Mouse (Mus musculus): ENCODE results near the gene Nme7.

Gene Nme7

DNA sequence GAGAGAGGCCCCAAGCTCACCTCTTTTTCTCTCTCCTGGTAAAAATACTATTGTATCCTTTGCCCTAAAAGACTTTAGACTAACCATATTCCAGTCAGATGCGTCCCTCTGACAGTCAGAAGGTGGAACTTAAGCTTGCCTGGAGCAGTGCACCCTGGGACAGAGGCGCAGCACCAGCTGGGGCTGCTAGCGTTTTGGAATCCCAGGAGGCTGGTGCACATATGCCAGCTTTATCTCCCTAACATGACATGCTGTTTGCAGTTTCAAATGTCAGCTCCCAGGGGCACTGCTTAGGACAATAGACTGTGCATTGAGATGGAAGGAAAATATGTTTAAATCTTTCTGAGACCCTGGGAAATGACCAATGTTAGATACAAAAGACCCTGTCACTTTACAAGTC, 88.3 kb downstream of the Nme7 start:
- DNase-seq, result no peak

DNA sequence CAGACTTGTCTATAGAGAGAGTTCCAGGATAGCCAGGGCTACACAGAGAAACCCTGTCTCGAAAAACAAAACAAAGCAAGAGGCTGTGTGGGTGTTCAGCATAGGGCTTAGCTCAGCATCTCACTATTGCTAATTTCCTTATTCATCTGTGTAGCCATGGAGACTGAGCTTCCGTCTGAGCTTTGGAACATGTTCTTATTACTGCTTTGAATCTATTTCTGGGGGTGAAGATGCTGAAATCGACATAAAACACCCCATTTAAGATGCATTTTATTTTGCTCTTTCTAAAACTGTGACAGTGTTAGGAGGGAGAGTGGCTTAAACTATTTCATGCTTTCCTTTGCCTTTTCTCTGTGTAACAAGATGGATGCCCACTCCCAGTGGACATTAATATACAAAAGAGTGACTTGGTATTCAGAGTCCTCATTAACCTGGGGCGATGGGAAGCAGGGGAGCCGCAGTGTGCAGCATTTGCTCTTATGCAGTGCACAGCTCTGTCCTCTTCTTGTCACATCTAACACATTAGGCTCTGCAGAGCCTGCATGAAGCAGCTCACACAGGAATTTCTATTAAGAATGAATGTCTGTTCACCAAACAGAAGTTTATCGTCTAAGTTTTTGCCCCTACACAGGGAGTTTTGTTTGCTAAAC, 91.3 kb downstream of the Nme7 start:
- no peak for DNase-seq

GRCm38 (mm10) chr1:164397672-164398071, 93.8 kb downstream of the Nme7 start:
- DNase-seq, result no peak

GRCm38 (mm10) chr1:164399578-164399977, 95.7 kb downstream of the Nme7 start:
- no peak for DNase-seq

DNA sequence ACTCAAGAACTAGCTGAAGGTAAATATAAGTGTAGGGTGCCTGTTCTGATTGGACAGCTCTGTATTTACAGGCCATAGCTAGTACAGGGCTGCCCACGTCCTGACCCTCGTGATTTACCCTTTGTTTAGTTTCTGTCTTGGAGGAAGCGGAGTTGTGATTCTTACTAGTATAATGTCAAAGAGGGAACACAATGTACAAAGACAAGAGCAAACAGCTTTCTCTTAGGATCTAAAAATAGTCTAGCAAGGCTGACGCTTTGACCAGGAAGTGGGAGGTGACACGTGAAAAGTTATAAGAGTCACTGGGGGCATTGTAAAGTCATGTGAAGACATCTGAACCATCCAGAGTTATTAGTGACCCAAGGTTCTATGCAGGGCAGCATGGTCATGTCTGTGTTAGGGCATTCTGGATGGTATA, 101.5 kb downstream of the Nme7 start:
- no peak for DNase-seq

DNA sequence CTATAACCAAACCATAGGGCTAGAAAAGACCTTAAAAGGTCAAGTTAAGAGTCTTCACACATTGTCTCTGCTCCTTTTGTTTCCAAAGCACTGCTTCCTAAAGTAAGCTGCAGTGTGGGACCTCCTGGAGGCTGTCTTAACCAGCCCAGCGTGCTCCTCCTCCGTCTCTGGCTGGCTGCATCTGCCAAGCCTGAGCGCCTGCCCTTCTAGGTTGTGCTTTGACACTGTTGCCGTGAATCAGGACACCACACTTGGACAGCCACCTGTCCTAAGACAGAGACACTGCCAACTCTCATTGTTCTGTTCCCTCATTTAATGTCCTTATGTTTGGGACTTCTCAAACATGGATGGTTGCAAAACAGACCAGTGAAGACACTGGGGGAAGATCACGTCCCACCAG, 102.6 kb downstream of the Nme7 start:
- DNase-seq, result no peak

DNA sequence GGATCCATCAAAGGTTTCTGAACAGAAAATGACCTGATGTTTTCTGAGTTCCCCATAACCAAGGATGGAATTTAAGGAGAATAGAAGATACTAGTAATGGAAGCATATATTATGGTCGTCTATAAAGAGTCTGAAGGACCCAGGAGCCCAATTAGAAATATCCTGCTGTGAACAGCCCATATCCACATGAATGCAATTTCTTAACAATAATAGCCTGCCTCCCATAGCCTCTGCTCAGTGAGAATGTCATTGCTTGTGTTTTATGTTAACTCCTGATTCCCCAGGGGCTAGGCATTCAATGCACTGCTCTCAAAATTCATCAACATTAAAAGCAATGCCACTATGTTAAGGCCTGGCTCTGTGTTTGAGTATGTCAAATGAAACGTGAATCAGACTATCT, 104.7 kb downstream of the Nme7 start:
- no peak for DNase-seq

GRCm38 (mm10) chr1:164411306-164411705, 107.4 kb downstream of the Nme7 start:
- DNase-seq, result no peak

DNA sequence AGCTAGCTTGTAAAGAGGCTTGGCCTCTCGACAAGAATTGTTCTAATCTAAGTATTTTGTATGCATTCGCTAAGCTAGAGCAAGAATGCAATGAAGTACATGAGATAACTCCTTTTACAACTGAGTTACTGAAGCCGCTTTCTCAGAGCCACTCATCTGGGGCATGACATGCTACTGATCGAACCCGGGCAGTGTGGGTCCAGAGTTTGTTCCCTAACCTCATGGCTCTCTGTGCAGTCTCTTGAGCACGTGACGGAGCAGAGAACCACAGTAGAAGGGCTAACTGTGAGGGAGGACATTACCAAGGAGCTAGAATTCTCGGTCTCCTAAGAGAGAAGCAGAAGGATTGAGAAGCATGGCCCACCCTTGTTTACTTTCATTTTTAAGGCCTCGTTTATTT, 109.0 kb downstream of the Nme7 start:
- no peak for DNase-seq

DNA sequence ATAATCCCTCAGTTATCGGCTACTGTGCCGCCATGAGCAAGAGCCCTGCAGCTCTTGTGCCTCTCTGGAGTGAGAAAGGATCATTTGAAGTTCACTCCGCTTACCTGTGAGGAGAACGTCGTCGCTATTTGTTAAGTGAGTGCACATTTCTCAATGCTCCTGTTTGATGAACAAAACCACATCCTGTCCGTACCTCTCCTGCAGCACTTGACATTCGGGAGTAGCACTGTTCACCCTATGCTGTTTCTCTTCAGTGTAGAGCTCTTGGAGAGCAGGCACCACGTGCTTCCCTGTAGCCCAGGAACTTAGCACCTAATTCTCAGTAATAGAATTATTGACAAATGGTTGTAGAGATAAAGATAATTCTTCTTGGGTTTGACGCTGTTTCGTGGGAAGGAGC, 109.7 kb downstream of the Nme7 start:
- no peak for DNase-seq

DNA sequence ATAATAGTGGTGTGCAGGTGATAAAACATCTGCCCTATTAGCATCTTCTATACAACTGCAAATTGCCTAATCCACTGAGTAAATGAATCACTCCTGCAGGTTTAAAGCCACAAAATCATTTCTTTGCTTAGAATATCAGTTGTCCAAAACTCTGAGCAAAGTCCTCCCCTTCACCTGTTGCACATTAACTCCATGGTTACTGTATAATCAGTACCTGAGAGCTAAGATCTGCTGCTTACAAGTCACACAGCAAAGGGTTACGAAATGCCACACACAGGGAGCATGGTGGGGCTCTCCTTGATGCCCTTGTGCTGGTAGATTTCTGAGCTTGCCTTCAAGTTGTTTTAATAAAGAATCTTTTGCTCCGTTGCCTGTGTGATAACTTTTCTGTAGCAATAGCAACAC, 111.4 kb downstream of the Nme7 start:
- no peak for DNase-seq

GRCm38 (mm10) chr1:164416692-164417394, 112.9 kb downstream of the Nme7 start:
- no peak for DNase-seq

- DNase-seq, result no peak
Observed at GRCm38 (mm10) chr1:164417604-164418003, 113.7 kb downstream of the Nme7 start.

- no peak for DNase-seq
Observed at GRCm38 (mm10) chr1:164418320-164418719, 114.4 kb downstream of the Nme7 start.

GRCm38 (mm10) chr1:164419401-164419800, 115.5 kb downstream of the Nme7 start:
- no peak for DNase-seq

DNA sequence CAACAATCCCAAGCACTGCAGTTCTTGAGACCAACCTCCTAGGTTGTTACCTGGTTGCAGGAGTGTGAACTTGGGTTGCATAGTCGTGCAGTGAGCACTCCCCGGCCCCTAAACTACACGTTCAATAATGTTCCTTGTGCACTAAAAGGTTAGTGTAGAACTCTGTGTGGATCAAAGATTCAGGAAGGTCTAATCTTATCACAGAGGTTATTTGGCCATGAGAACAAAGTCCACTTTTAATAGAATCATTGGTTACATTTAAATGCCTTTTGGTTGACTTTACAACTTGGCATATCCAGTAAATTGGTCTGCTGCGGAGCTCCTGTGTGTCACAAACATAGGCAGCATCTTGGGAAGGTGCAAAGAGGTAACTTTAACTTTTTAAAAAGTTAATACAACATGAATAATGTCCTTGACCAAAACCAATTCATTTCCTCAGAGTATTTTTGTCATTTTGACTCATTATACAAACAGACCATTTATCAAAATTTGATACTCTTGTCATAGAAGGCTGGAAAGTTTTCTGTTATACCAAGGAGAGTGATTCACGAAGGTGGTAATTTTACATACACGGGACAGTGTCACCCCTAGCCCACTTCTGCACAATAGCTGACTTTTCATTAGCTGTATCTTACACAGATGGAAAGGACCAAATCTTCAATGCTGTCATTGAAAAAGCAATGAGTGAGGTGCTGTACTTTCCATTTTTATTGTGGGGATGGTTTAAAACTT, 116.9 kb downstream of the Nme7 start:
- DNase-seq, result no peak

GRCm38 (mm10) chr1:164426227-164426626, 122.3 kb downstream of the Nme7 start:
- DNase-seq, result no peak

GRCm38 (mm10) chr1:164427777-164428176, 123.9 kb downstream of the Nme7 start:
- no peak for DNase-seq

GRCm38 (mm10) chr1:164428644-164429043, 124.7 kb downstream of the Nme7 start:
- no peak for DNase-seq

DNA sequence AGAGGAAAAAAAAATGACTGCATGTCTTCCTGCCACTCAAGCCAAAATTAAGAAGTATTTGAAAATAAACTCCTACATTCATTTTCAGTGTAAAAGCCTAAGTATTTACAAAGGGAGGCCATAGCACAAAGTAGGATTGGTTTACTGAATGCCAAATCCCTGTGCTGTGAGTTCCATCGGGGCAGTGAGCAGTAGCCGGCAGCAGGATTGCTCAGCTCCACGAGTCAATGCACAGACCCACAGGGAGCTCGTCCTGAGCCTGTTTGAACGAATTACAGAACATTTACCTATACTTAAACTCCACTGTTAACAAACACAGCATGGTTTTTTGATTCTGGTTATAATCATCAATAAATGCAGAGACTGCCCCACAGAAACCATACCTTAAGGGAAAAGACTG, 128.7 kb downstream of the Nme7 start:
- no peak for DNase-seq

DNA sequence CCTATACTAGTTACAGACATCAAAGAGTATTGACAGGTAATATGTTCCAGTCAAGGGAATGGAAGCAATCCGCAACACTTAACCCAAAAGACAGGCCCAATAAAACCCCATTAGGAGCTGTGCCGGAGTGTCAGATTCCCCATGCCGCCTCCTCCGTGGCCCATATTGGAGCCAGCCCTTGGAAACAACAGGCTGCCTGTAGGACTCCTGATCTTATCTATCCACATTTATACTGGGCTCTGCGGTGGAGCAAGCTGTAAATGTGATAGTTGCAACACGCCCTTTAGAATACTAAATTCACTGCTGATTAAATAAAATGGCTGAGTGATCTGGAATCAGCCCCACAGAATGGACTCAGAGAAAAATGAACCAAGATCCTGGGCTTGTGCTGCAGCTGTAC, 130.1 kb downstream of the Nme7 start:
- DNase-seq, result no peak

GRCm38 (mm10) chr1:164436749-164437148, 132.8 kb downstream of the Nme7 start:
- DNase-seq, result no peak

DNA sequence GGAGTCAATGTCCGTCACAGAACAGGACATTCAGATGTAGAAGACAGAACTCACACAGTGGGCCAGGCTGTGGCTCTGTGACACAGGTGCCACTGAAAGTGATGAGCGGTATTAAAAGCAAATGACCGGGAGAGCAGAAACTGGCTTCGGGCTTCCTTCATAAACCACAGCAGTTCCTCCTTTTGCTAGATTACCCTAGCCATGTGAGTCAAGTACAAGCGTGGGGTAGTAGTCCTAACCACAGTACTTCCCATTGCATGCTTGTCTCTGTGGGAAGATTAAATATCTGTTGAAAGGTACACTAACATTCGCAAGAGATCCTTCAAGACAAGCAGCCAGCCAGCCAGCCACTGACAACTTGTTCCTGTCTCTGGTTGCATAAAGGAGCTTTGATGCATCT, 136.3 kb downstream of the Nme7 start:
- DNase-seq, result no peak

All from spleen, adult 18-20 months (tissue).